Mouse (Mus musculus): ENCODE measurements around the gene Uba1. TPM values are rescaled to one million over a fixed set of nuclear protein-coding genes. Genes with fewer than 3 reads are reported as not detected.
A peak's percentile ranks its signal among the peaks of the same experiment; 100 is the strongest.

Gene Uba1
- 77.1 and 79.7 TPM in 2 replicates for polyA plus RNA-seq (2015; fragmentation: Nextera tagmentation; extraction: Ambion mirVana)

DNA sequence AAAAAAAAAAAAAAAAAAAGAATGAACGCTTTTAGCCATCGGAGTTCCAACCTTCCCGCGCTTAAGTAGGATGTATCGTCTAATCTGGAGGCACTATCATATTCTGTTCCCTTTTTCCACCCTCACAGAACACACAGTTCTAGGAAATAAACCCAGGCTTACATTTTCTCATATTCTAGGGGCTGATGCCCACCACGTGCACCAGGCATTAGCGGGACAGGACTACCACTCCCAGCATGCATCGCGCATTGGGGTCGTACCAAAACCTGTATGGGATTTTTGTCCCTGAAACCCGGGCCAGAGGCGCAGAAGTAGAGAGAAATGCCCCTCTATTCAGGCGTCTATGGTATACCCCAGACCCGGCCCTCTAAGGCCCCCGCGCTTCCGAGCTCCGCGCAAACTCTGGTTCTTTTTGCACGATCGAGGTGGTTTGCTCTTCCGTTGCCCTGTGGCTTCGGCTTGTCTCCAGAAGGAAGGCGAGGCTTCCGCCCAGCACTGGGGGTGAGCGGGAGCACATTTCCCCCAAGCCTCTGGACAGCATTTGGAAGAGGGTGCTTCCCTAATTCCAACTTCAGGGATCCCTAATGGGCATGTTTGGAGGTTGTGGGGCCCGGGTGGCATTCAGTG is at the start of gene Uba1:
TSS of gene Uba1 (plus strand) at position 301 of the 627 bp plus-strand sequence.
- H3K4me1 ChIP-seq (replicated peaks; ENCODE audit: control insufficient read depth, insufficient read depth, low read length): no peaks in the 10 kb centered on the region
- H3K27ac ChIP-seq (ENCODE audit: low read depth, low read length): no peak within 1 kb of the TSS; the same call in 1 of the 2 replicates
- peak within 1 kb of the TSS; percentile 48 for H3K4me3 ChIP-seq (ENCODE audit: low read depth, low read length)
- TF ChIP-seq CTCF (IDR thresholded peaks at IDR 0.05; ENCODE audit: low read depth): no peak
- H3K9ac ChIP-seq (ENCODE audit: low read depth, low read length): peak within 1 kb of the TSS; percentile 38
- no peaks in the 10 kb centered on the region for H3K27me3 ChIP-seq (replicated peaks; ENCODE audit: control insufficient read depth, insufficient read depth, low read length)
- H3K36me3 ChIP-seq (ENCODE audit: control insufficient read depth, insufficient read depth): no peaks in the 10 kb centered on the region
- 13% methylated on average over 27 of the region's 27 CpGs for WGBS
- ATAC-seq: peak; percentile 82
- no peaks in the 10 kb centered on the region for H3K9me3 ChIP-seq (ENCODE audit: control insufficient read depth)
- H3K4me2 ChIP-seq (replicated peaks; ENCODE audit: low read depth): peak within 1 kb of the TSS; percentile 75

- Histone ChIP-seq H3K4me2 (replicated peaks; ENCODE audit: low read depth) (no peak overlapping the region), H3K9ac (ENCODE audit: low read depth, low read length) (no peak overlapping the region), H3K27ac (ENCODE audit: low read depth, low read length) (no peak overlapping the region), H3K9me3 (ENCODE audit: control insufficient read depth) (no peaks in the 10 kb centered on the region), H3K36me3 (ENCODE audit: control insufficient read depth, insufficient read depth) (no peaks in the 10 kb centered on the region), H3K4me3 (ENCODE audit: low read depth, low read length) (no peak overlapping the region), H3K4me1 (replicated peaks; ENCODE audit: control insufficient read depth, insufficient read depth, low read length) (no peaks in the 10 kb centered on the region), H3K27me3 (replicated peaks; ENCODE audit: control insufficient read depth, insufficient read depth, low read length) (no peaks in the 10 kb centered on the region)
- no peak for ATAC-seq
- no peak for TF ChIP-seq CTCF (IDR thresholded peaks at IDR 0.05; ENCODE audit: low read depth)
- 87% methylated on average over 4 of the region's 4 CpGs for WGBS
Observed at GRCm38 (mm10) chrX:20608500-20608899, 49.6 kb upstream of the Uba1 start.

DNA sequence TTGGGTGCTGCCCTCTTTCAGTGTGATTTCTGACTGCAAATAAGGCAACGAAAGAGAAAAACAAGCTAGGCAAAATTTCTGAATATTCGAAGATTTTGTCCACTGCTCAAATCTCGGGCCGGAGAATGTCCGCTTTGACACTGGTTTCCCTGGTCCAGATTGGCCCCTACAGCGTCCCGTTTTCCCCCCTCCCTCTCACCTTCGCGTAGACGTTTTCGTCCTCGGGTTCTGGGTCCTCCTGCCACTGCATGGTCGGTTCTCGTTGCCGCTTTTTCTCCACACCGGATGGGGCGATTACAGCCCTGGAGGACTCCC is 41.3 kb upstream of the Uba1 start:
- no peak for TF ChIP-seq CTCF (IDR thresholded peaks at IDR 0.05; ENCODE audit: low read depth)
- no peak for ATAC-seq
- WGBS: 17% methylated on average over 17 of the region's 17 CpGs

GRCm38 (mm10) chrX:20617176-20617902 is 40.8 kb upstream of the Uba1 start, which contains the start of the genes Rbm10 and Ndufb11:
Gene Rbm10 (plus strand): TSS chrX:20617503.
Gene Ndufb11 (minus strand): TSS chrX:20617619.
- H3K4me3 ChIP-seq (ENCODE audit: low read depth, low read length): peak within 1 kb of the TSS; percentile 64
- peak within 1 kb of the TSS; percentile 73 for H3K27ac ChIP-seq (ENCODE audit: low read depth, low read length)
- H3K4me2 ChIP-seq (replicated peaks; ENCODE audit: low read depth): peak within 1 kb of the TSS; percentile 60
- 15% methylated on average over 47 of the region's 49 CpGs for WGBS
- H3K27me3 ChIP-seq (replicated peaks; ENCODE audit: control insufficient read depth, insufficient read depth, low read length): no peaks in the 10 kb centered on the region
- H3K9ac ChIP-seq (ENCODE audit: low read depth, low read length): peak within 1 kb of the TSS; percentile 64
- no peaks in the 10 kb centered on the region for H3K9me3 ChIP-seq (ENCODE audit: control insufficient read depth)
- H3K36me3 ChIP-seq (ENCODE audit: control insufficient read depth, insufficient read depth): no peaks in the 10 kb centered on the region
- ATAC-seq: peak; percentile 99
- H3K4me1 ChIP-seq (replicated peaks; ENCODE audit: control insufficient read depth, insufficient read depth, low read length): no peaks in the 10 kb centered on the region; the same call in 1 of the 2 replicates
- no peak for TF ChIP-seq CTCF (IDR thresholded peaks at IDR 0.05; ENCODE audit: low read depth)

More for the DNA sequence above, 41.3 kb upstream of the Uba1 start:
- Histone ChIP-seq H3K27me3 (replicated peaks; ENCODE audit: control insufficient read depth, insufficient read depth, low read length) (no peaks in the 10 kb centered on the region), H3K27ac (ENCODE audit: low read depth, low read length) (peak overlapping the region; percentile 73), H3K4me3 (ENCODE audit: low read depth, low read length) (peak overlapping the region; percentile 50), H3K36me3 (ENCODE audit: control insufficient read depth, insufficient read depth) (no peaks in the 10 kb centered on the region), H3K9me3 (ENCODE audit: control insufficient read depth) (no peaks in the 10 kb centered on the region), H3K9ac (ENCODE audit: low read depth, low read length) (peak overlapping the region; percentile 59), H3K4me1 (replicated peaks; ENCODE audit: control insufficient read depth, insufficient read depth, low read length) (no peaks in the 10 kb centered on the region; the same call in 1 of the 2 replicates), H3K4me2 (replicated peaks; ENCODE audit: low read depth) (peak overlapping the region; percentile 55)

DNA sequence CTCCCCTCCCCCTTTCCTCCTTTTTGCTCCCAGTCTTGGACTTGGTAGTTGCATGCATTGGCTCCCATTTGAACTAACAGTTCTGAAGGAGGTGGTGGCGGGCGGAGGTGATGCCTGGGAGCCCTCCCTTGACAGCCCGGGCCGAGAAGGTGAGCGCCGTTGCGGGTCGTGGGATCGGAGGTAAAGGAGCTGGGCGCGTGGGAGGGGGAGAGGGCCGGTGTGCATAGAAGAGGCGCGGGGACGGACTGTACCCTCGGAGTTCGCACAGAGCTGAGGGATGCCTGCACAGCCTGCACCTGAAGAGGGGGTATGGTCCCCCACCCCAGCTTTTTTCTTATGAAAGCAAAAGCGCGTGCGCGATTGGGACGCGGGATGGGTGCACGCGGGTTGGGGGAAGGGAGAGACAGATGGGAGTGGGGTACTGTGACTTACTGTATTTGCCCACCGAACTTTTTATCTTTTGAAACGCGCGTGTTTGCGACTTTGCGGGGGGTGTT is 40.2 kb upstream of the Uba1 start:
- Histone ChIP-seq H3K4me3 (ENCODE audit: low read depth, low read length) (peak overlapping the region; percentile 64), H3K36me3 (ENCODE audit: control insufficient read depth, insufficient read depth) (no peaks in the 10 kb centered on the region), H3K27me3 (replicated peaks; ENCODE audit: control insufficient read depth, insufficient read depth, low read length) (no peaks in the 10 kb centered on the region), H3K27ac (ENCODE audit: low read depth, low read length) (peak overlapping the region; percentile 73), H3K4me1 (replicated peaks; ENCODE audit: control insufficient read depth, insufficient read depth, low read length) (no peaks in the 10 kb centered on the region; the same call in 1 of the 2 replicates), H3K9me3 (ENCODE audit: control insufficient read depth) (no peaks in the 10 kb centered on the region), H3K9ac (ENCODE audit: low read depth, low read length) (peak overlapping the region; percentile 64), H3K4me2 (replicated peaks; ENCODE audit: low read depth) (peak overlapping the region; percentile 60)
- no peak for TF ChIP-seq CTCF (IDR thresholded peaks at IDR 0.05; ENCODE audit: low read depth)
- ATAC-seq: peak; percentile 38
- 21% methylated on average over 31 of the region's 31 CpGs for WGBS

DNA sequence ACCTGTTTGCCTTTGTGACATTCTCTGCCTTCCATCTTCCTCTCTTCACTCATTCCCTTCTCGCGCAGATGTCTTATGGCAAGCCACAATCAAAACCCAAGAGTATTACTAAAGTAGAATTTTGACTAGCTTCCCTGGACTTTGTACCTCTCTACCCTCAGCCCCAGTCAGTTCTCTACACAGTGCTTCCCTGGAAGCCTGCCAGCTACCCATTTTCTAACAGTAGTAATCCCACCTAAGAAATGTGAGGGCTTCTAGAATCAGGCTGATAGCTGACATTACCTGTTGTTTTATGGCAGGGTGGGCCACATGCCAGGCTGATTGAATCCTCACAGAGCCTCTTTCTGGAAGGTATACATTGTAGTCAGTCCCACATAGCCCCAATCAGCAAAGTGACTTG is 20.0 kb upstream of the Uba1 start:
- TF ChIP-seq CTCF (IDR thresholded peaks at IDR 0.05; ENCODE audit: low read depth): no peak
- WGBS: 84% methylated on average over 2 of the region's 2 CpGs
- no peak overlapping the region for H3K4me2 ChIP-seq (replicated peaks; ENCODE audit: low read depth)
- H3K36me3 ChIP-seq (ENCODE audit: control insufficient read depth, insufficient read depth): peaks cover 15% of the 10 kb centered on the region
- no peak for ATAC-seq
- no peak overlapping the region for H3K27ac ChIP-seq (ENCODE audit: low read depth, low read length)
- H3K27me3 ChIP-seq (replicated peaks; ENCODE audit: control insufficient read depth, insufficient read depth, low read length): no peaks in the 10 kb centered on the region
- no peak overlapping the region for H3K4me3 ChIP-seq (ENCODE audit: low read depth, low read length)
- no peaks in the 10 kb centered on the region for H3K9me3 ChIP-seq (ENCODE audit: control insufficient read depth)
- H3K4me1 ChIP-seq (replicated peaks; ENCODE audit: control insufficient read depth, insufficient read depth, low read length): no peaks in the 10 kb centered on the region
- no peak overlapping the region for H3K9ac ChIP-seq (ENCODE audit: low read depth, low read length)
